9 mouse cellular contexts compared by ENCODE assay signal in genomic region chr9:23027377-23028313, GRCm38 (mm10).
DNase-seq lines count a peak whose midpoint lies in the region; ATAC-seq and TF ChIP-seq lines count a peak whose summit lies in the region.
"Had no signal": no experiment of that assay in that cellular context is flagged by ENCODE, and none has a peak within 500 bp of the region (broad histone marks: within the 10 kb centered on the region; RNA-seq: fewer than 3 reads in every experiment).

No protein-coding gene starts in this region.

- no peak overlapping the region for H3K4me3 ChIP-seq in bone marrow macrophage, adult 2 months (ENCODE audit: insufficient read depth, low read length)
- no peak overlapping the region for H3K4me3 ChIP-seq in forebrain, embryonic 12.5 days (replicated peaks)
- H3K4me3 ChIP-seq in hindbrain, embryonic 14.5 days (replicated peaks; ENCODE audit: low read length): no peak overlapping the region
- H3K4me3 ChIP-seq: limb, embryonic 15.5 days had no signal

- TF ChIP-seq POLR2A in bone marrow macrophage, adult 2 months (IDR thresholded peaks at IDR 0.05; ENCODE audit: borderline replicate concordance, low read depth, low read length): no peak

- peaks cover 5% of the 10 kb centered on the region; the same call in 1 of the 2 replicates for H3K27me3 ChIP-seq in forebrain, embryonic 12.5 days
- H3K27me3 ChIP-seq in hindbrain, embryonic 14.5 days (ENCODE audit: control insufficient read depth, insufficient read depth, low read length): no peaks in the 10 kb centered on the region
- H3K27me3 ChIP-seq in splenic B cell, adult 2 months (ENCODE audit: control insufficient read depth, insufficient read depth, low read length, poor library complexity, severe bottlenecking): no peaks in the 10 kb centered on the region
- H3K27me3 ChIP-seq: limb, embryonic 15.5 days had no signal

- ATAC-seq in forebrain, embryonic 12.5 days (ENCODE audit: low FRiP score): peak; percentile 73; the same call in 1 of the 2 replicates
- ATAC-seq in hindbrain, embryonic 14.5 days (ENCODE audit: low FRiP score): peak; percentile 69

- TF ChIP-seq CTCF in bone marrow macrophage, adult 2 months (IDR thresholded peaks at IDR 0.05; ENCODE audit: low read depth, low read length): peak; percentile 36; the same call in 1 of the 2 replicates

- H3K4me1 ChIP-seq in bone marrow macrophage, adult 2 months (ENCODE audit: control insufficient read depth, insufficient read depth, low read length): no peaks in the 10 kb centered on the region
- peaks cover 6% of the 10 kb centered on the region for H3K4me1 ChIP-seq in forebrain, embryonic 12.5 days
- H3K4me1 ChIP-seq in hindbrain, embryonic 14.5 days (replicated peaks; ENCODE audit: control insufficient read depth, insufficient read depth, low read length): no peaks in the 10 kb centered on the region

- H3K4me2 ChIP-seq in forebrain, embryonic 12.5 days: peak overlapping the region; percentile 4; the same call in 1 of the 2 replicates
- no peak overlapping the region for H3K4me2 ChIP-seq in hindbrain, embryonic 14.5 days (replicated peaks)
- H3K4me2 ChIP-seq: limb, embryonic 15.5 days had no signal

- no peaks in the 10 kb centered on the region for H3K9me3 ChIP-seq in forebrain, embryonic 12.5 days
- H3K9me3 ChIP-seq in hindbrain, embryonic 14.5 days (ENCODE audit: control insufficient read depth, low read length): no peaks in the 10 kb centered on the region
- H3K9me3 ChIP-seq: limb, embryonic 15.5 days had no signal

- intact Hi-C loops in gastrocnemius, postnatal 14 days (cut with DNase I; ENCODE audit: low total_unique reads): loop anchor here (5.0 kb wide), 1 partner anchor 185 kb away; no protein-coding TSS in a partner anchor

- H3K27ac ChIP-seq in bone marrow macrophage, adult 2 months (ENCODE audit: insufficient read depth, low read depth, low read length): no peak overlapping the region
- no peak overlapping the region for H3K27ac ChIP-seq in forebrain, embryonic 12.5 days
- 0 out of 2 replicates have a peak overlapping the region, but pooled peaks have one; percentile 11 for H3K27ac ChIP-seq in hindbrain, embryonic 14.5 days
- H3K27ac ChIP-seq: limb, embryonic 15.5 days had no signal

- 41% methylated on average over 9 of the region's 9 CpGs for WGBS in forebrain, embryonic 12.5 days
- 46% methylated on average over 9 of the region's 9 CpGs for WGBS in hindbrain, embryonic 14.5 days

- H3K36me3 ChIP-seq in forebrain, embryonic 12.5 days (replicated peaks): no peaks in the 10 kb centered on the region
- H3K36me3 ChIP-seq in hindbrain, embryonic 14.5 days (replicated peaks; ENCODE audit: control insufficient read depth, insufficient read depth): no peaks in the 10 kb centered on the region
- H3K36me3 ChIP-seq in splenic B cell, adult 2 months (ENCODE audit: control insufficient read depth, insufficient read depth, low read length, poor library complexity, severe bottlenecking): no peaks in the 10 kb centered on the region
- H3K36me3 ChIP-seq: limb, embryonic 15.5 days had no signal

- peak; percentile 50 for DNase-seq in gastrocnemius, adult 18-20 months (ENCODE audit: low spot score)
- DNase-seq in gastrocnemius, postnatal 14 days: no peak
- peak; percentile 85 for DNase-seq in hindbrain, embryonic 14.5 days (ENCODE audit: low spot score)
- DNase-seq in layer of hippocampus, postnatal 14 days (ENCODE audit: low spot score in 2 of 2): peak; percentile 70 to 72
- DNase-seq in mesoderm, embryonic 11.5 days (ENCODE audit: low read depth, low spot score): peak; percentile 86
- peak; percentile 65 for DNase-seq in splenic B cell, adult 2 months (ENCODE audit: low read depth, low spot score)

- no peak overlapping the region for H3K9ac ChIP-seq in forebrain, embryonic 12.5 days
- no peak overlapping the region for H3K9ac ChIP-seq in hindbrain, embryonic 14.5 days
- H3K9ac ChIP-seq: limb, embryonic 15.5 days had no signal
